Mouse (Mus musculus) 3134 (cell line): ENCODE measurements at regions not wholly inside any gene's neighbourhood (a gene's known extent, or its start where the extent isn't known, plus 50 kb on each side); places are given as distances from the start of the nearest gene placed in this dataset.

ENCODE experiments used
- DNase-seq: peaks from one replicate; pipeline ENCODE4 v3.0.0-alpha.2; 2011; ENCODE audit warnings: low spot score; ENCODE audit not compliant: insufficient read length; ENCODE audit errors: extremely low read depth

DNA sequence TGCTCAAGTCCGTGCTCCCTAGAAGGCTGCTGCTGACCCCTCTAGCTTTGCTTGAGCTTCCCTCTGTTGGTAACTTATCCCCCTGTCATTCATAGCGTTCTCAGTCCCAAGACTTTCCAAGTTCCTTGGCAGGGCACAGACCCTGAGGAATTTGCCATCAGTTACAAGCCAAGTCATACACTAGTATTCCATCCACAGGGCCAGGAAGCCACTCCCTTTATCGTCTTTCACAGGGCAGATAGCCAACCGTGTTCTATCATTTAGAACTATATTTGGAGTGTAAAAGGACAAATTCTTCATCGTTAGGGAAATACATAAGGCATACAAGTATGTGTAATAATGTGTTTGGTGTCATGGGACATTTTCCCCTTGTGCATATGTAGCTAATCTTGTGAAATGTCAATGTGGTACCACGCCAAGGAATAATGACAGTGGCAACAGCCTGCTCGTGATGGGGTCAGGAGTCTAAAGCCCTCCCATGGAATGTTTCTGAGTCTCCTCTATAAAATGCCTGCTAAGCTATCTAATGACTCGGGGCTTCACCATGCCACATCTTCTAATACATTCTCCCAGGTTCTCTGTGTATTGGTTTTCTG lies 193.2 kb downstream of the Kdr start:
- DNase-seq: no peak

DNA sequence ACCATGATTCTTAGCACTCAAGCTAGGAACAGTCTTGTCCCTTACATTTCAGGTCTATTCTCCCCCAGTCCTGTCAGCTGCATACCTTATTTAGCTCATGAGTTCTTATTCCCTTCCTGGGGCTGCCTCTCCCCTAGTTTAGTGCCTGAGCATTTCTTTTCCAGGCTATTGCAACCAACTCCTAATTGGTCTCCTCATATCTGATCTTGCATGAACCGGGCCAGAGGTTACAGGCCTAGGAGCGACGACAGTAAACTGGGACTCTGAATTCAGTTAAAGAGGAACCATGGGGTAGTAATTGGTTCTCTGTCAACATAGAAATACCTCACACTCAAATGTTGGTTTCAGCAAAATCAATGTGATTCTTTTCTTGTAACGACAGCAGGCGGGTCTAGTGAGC lies 195.9 kb downstream of the Kit start:
- no peak for DNase-seq

DNA sequence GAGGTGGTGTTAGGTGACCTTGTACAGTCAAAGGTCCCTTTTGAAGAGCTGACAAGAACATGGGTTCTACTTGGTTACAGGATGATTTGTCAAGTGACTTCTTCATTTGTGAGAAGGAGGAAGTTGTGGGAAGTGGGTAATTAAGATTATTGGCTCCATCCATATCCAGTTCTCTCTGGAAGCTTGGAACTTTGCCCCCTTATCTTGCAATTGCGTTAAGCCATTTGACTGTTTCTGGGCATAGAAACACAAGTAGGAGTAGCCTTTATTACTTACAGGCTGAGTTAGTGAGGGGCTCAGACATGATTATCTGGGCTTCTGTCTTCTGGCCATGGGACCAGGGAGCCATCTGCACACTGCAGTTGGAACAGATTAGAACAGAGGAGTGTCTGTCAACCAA lies 192.5 kb downstream of the Kit start:
- no peak for DNase-seq

GRCm38 (mm10) chr5:75762374-75762773 lies 187.7 kb downstream of the Kit start:
- DNase-seq: no peak

DNA sequence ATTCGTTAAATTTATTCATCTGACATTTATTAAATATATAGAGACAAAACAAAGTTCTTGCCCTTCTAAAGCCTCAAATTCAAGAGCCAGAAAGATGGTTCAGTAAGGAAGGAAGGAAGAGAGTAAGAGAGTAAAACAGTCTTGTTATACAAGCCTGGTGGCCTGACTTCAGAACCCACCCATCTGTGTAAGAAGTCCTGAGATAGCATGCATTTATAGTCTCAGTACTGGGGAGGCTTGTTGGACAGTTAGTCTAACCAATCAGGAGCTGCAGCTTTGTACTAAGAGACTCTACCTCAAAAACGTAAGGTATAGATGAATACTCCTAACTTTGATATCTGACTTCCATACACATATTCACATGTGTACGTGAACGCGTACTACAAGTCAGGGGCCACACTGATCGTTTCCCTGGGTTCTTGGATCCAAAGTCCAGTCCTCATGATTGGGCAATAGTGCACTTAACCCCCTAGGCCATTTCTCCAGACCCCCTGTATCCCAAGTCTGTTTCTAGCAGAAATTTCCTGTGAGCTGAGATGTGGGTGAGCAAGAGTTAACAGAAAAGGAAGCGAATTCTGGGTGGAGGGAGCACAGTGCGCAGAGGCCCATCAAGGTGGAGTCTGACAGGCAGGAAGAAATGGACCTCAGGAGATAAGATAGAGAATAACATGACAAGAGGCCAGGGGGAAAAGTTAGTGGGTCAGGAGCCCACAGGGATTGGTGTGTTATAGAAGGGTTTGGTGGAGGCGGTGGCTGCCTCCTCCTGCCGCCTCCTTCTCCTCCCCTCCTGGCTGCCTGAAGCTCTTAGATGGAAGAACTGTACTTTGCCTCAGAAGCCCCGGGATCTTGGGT lies 187.0 kb downstream of the Kit start:
- DNase-seq: no peak

GRCm38 (mm10) chr5:75756168-75756567 lies 181.5 kb downstream of the Kit start:
- DNase-seq: no peak

DNA sequence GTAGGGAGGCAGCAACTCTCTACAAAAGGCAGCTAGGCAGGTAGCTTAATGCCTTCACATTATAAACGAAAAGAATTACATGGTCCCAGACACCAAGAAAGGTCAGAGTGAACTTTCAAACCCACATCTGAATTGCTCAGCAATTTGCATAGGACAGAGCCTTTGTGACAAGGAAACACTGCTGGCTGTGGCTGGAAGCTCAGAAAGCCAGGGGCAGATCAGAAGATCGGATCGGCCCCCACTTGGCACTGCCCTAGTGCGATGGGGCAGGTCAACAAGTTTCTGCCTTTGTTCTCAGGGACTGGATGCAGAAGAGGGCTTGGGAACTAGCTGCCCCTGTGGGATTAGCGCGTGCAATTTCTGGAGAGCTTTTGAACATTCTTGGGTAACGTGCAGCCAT lies 179.6 kb downstream of the Kit start:
- no peak for DNase-seq

DNA sequence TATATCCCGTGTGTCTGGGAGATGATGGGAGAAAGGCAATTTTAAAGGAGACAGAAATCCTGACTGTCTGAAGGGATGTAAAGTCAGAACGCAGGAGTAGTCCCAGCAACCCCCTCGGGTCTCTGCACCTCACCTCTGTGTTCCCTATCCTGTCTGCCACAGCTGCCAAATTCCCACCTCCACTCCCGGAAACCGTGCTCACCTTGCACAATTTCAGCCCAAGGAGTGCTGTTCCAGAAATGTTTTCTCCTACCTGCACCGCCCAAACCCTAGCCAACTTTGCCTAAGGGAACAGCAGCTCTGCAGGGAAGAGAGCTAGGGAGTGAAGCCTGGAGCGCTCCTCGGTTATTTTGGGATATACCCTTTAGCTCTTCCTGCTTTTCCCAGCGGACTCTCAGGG lies 170.6 kb downstream of the Kit start:
- no peak for DNase-seq

- no peak for DNase-seq
These were observed 169.8 kb downstream of the Kit start for GRCm38 (mm10) chr5:75744475-75745045.

- DNase-seq: no peak
These were observed 164.6 kb downstream of the Kit start for GRCm38 (mm10) chr5:75739336-75739735.

DNA sequence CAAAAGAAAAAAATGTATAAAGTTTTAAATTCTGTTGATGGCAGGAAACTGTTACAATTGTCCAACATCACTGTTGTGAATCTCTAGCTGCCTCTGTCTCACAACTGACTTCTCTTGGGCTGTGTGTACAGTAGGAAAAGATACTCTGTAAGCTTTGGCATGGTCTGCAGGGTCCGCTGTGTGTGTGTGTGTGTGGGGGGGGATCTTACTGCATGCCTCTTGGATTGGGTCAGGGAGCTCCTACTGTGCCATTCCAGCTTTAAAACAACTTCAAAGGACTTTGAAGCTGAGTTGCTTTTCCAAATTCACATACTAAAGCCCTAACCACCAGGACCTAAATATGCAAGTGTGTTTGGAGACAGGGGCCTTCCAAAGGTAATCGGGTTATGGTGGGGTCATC lies 163.7 kb downstream of the Kit start:
- no peak for DNase-seq

DNA sequence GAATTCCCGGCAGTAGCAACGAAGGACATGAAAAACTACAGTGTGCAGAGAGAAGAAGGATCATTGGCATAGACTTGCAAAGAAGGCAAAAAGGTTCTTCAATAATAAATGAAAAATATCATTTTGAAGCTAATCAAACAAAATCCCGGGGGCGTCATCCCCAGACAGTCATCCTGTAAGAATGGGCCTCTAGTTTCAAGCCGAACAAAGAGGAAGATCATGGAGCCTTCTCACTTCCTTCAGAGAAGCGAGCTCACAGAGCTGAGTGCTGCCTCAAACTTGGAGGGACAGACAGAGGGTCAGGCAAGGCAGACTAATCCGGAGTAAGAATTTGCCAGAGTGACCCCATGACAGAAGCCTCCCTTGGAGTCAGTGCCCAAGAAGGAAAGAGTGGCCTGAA lies 163.0 kb downstream of the Kit start:
- DNase-seq: no peak

DNA sequence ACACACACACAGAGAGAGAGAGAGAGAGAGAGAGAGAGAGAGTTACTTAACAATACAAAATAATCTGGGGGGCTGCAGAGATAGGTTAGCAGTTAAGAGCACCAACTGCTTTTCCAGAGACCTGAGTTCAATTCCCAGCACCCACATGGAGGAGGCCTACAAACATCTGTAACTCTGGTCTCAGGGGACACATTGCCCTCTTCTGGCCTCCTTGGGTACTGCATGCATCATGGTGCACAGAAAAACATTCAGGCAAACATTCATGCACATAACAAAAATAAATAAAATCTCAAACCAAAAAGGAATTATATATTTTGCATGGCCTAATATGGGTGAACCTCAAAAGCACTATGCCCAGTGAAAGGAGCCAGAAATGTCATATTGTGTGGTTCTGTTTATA lies 161.6 kb downstream of the Kit start:
- no peak for DNase-seq

GRCm38 (mm10) chr5:75734508-75734907 lies 159.8 kb downstream of the Kit start:
- peak; percentile 4 for DNase-seq

GRCm38 (mm10) chr5:75734043-75734442 lies 159.3 kb downstream of the Kit start:
- no peak for DNase-seq

DNA sequence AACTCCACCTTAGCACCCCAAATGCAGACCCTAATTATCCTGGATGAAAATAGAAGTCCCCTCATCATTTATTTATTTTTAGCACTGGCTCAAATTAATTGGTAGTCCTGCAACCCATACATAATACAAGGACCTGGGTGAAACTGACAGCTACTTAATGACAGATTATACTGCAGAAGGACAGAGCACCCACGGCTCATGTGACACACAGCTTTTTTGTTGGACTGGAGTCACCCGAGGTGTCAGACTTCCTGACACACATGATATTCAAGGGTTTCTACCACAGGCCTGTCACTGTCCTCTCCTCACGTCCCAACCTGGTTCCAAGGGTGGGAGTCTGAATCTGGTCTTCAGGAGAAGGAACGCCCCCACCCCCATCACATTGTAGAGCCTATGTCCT lies 156.5 kb downstream of the Kit start:
- no peak for DNase-seq

DNA sequence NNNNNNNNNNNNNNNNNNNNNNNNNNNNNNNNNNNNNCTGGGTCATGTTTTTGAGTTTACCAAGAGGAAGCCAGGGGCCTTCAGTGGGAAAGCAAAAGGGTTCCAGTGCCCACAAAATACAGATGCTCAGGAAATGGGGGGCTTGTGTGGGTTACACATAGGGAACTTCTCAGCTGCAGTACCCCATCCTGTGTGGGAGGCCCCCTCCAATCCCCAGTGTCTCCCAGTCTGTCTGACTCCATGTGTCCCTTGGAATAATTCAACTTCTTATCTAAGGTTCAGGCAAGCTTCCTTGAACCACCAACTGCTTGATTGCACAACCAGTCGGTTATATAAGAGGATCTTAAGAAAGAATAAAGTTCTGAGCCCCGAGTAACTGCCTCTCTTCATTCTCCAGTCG lies 156.0 kb downstream of the Kit start:
- DNase-seq: no peak

- no peak for DNase-seq
These were observed 146.6 kb downstream of the Kit start for GRCm38 (mm10) chr5:75721291-75721690.

GRCm38 (mm10) chr5:75720091-75720940 lies 145.6 kb downstream of the Kit start:
- no peak for DNase-seq

DNA sequence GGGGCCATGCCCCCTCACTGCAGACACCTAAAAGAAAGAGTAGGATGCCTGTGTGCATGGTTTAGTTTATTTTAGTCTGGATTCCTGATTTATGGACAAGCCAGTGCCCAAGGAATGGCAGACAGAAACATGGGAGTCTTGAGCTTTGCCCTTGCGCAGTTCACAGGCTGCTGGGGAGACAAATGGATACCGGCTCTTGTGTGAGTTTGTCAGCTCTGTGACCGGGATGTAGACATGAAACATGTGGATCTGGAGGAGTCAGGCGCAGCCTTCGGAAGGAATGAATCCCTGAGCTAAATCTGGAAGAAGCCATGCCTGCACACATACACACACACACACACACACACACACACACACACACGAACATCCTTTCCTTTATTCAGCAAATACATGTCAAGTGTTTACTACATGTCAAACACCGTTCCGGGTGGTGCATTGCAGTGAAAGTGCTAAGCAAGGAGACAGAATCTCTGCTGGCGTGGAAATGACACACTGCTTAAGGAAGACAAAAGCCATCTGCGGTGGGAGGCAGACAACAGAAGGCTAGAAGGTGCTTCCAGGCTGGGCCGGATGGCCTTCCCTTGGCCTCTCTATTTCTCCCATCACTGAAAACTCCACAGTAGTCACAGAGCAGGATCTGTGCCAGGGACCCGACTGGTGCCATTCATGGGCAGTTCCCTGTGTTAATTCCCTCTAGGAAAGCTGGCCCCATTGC lies 144.0 kb downstream of the Kit start:
- no peak for DNase-seq
